Mouse (Mus musculus) gastrocnemius, adult 8-10 months (tissue): ENCODE measurements at regions not wholly inside any gene's neighbourhood (a gene's known extent, or its start where the extent isn't known, plus 50 kb on each side); places are given as distances from the start of the nearest gene placed in this dataset.

Experiments
- DNase-seq, 2 experiments: peaks; one replicate each; pipeline ENCODE4 v3.0.0; 2022; ENCODE audit warnings: low spot score in 2 of 2

DNA sequence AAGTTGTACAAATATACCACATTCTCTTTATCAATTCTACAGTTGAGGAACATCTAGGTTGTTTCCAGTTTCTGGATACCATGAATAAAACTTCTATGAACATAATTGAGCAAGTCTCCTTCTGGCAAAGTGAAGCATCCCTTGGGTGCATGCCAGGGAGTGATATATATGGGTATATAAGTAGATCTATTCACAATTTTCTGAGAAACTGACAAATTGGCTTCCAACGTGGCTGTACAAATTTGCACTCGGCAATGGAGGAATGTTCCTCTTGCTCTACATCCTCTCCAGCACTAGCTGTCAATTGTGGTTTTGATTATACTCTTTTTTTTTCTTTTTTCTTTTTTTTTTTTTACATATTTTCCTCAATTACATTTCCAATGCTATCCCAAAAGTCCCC, 576.7 kb downstream of the 9430069I07Rik start:
- DNase-seq, result no peak

DNA sequence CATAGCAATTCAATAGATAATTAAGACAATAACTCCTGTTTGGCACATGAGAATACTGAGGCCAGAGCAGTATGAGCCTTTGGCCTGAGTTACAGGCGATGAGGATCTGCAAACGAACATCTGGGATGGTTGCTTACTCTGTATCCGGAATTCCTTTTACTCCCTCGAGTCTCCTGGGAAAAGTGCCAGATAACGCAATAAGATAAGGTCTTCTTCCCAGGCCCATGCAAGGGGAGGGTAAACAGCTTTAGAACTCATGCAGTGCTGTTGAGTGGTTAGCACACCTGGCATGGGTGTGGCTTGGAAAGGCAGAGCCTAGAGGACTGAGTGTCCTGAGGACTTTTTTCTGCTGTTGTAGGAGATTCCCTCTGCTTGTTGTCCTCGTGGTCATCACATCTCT, 598.2 kb downstream of the 9430069I07Rik start:
- DNase-seq, result peak; percentile 10 to 20

DNA sequence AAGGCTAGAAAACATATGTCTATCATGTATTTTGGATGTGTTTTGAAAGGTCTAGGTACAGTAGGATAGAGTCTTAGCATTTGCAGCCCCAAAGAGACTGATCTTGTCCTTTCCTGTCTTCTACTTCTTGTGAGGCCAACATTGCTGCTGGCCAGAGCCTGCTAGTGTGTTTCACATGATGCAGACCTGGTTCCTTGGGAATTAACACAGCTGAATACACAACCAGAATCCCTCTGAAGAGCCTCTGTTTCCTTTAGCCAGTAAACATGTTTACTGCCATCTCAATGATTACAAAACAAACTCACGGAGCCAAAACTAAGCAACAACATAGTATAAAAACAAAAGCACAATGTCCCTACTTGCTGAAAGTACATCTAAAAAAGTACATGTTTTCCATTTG, 598.9 kb downstream of the 9430069I07Rik start:
- no peak for DNase-seq
